Mouse (Mus musculus) stomach, embryonic 16.5 days (tissue): ENCODE measurements around the gene Knop1. TPM values are rescaled to one million over a fixed set of nuclear protein-coding genes. Genes with fewer than 3 reads are reported as not detected.

Source experiments
- ATAC-seq: fragments of 200-750 bp; cut with Nextera tagmentation; 2 replicates; pipeline ENCODE4 v1.8.0; 2017; ENCODE audit warnings: moderate number of reproducible peaks, moderate TSS enrichment; ENCODE audit not compliant: insufficient read depth, low FRiP score
- H3K27ac ChIP-seq: fragments of 300-500 bp; sonication (generic); 2 replicates; pipeline ENCODE4 v1.5.1; 2014; ENCODE audit warnings: low read length
- H3K27me3 ChIP-seq: fragments of 300-500 bp; sonication (generic); 2 replicates; pipeline ENCODE4 v1.6.1; 2014; ENCODE audit warnings: low read length, control low read depth, mixed read lengths; ENCODE audit not compliant: control insufficient read depth, insufficient read depth
- H3K36me3 ChIP-seq: fragments of 300-500 bp; sonication (generic); 2 replicates; pipeline ENCODE4 v1.6.1; 2014; ENCODE audit warnings: low read length; ENCODE audit not compliant: control insufficient read depth, insufficient read depth
- H3K4me1 ChIP-seq: fragments of 300-500 bp; sonication (generic); 2 replicates; pipeline ENCODE4 v1.6.1; 2014; ENCODE audit warnings: low read length, control low read depth, mixed read lengths; ENCODE audit not compliant: control insufficient read depth, insufficient read depth
- H3K4me2 ChIP-seq: fragments of 300-500 bp; sonication (generic); 2 replicates; pipeline ENCODE4 v1.6.1; 2014; ENCODE audit warnings: low read depth, low read length, mixed read lengths
- H3K4me3 ChIP-seq: fragments of 300-500 bp; sonication (generic); replicated peaks from 2 replicates; pipeline ENCODE4 v1.5.1; 2014; ENCODE audit warnings: mild to moderate bottlenecking, low read length
- H3K9ac ChIP-seq: fragments of 300-500 bp; sonication (generic); 2 replicates; pipeline ENCODE4 v1.6.1; 2014; ENCODE audit warnings: low read length
- H3K9me3 ChIP-seq: fragments of 300-500 bp; sonication (generic); replicated peaks from 2 replicates; pipeline ENCODE4 v1.6.1; 2016; ENCODE audit warnings: low read length, control low read depth; ENCODE audit not compliant: control insufficient read depth
- WGBS: fragments of 180-500 bp; shearing (Covaris S2); extraction: QIAGEN DNeasy Blood & Tissue Kit; methylation state at CpG from one replicate; pipeline ENCODE4 v1.1.7; 2014; 5-methylcytosine and 5-hydroxymethylcytosine counted together
- polyA plus RNA-seq: library from polyadenylated mRNA; unstranded; fragments of >200 nt; fragmentation: Nextera tagmentation; extraction: Ambion mirVana; gene quantifications from 2 replicates; pipeline ENCODE4 v1.2.1, GENCODE M21; 2015

Knop1 gene
- polyA plus RNA-seq: 72.9 and 74.9 TPM in 2 replicates

GRCm38 (mm10) chr7:118855877-118856304 lies at the start of gene Knop1:
Knop1 (minus strand) TSS chr7:118856254.
- H3K4me1 ChIP-seq: peaks cover 16% of the 10 kb centered on the region; the same call in 1 of the 2 replicates
- peak; percentile 87 for ATAC-seq
- H3K27me3 ChIP-seq: no peaks in the 10 kb centered on the region
- H3K4me3 ChIP-seq: peak within 1 kb of the TSS; percentile 91
- peak within 1 kb of the TSS; percentile 83 for H3K9ac ChIP-seq
- peak within 1 kb of the TSS; percentile 76 for H3K27ac ChIP-seq
- H3K4me2 ChIP-seq: peak within 1 kb of the TSS; percentile 61
- under 1% methylated on average over 46 of the region's 46 CpGs for WGBS
- peaks cover 14% of the 10 kb centered on the region; the same call in 1 of the 2 replicates for H3K36me3 ChIP-seq
- no peaks in the 10 kb centered on the region for H3K9me3 ChIP-seq

- Histone ChIP-seq H3K4me1 (0 out of 2 replicates have a peak, but pooled peaks cover 6% of the 10 kb centered on the region), H3K27ac (no peak overlapping the region), H3K9ac (no peak overlapping the region), H3K9me3 (no peaks in the 10 kb centered on the region), H3K36me3 (no peaks in the 10 kb centered on the region), H3K27me3 (no peaks in the 10 kb centered on the region), H3K4me2 (no peak overlapping the region), H3K4me3 (no peak overlapping the region)
- WGBS: 75% methylated on average over 4 of the region's 4 CpGs
- no peak for ATAC-seq
Observed at GRCm38 (mm10) chr7:118904530-118904929, 48.5 kb upstream of the Knop1 start.

- H3K27me3 ChIP-seq: no peaks in the 10 kb centered on the region
- no peak for ATAC-seq
- 0 out of 2 replicates have a peak, but pooled peaks cover 6% of the 10 kb centered on the region for H3K4me1 ChIP-seq
- H3K27ac ChIP-seq: no peak overlapping the region
- no peak overlapping the region for H3K9ac ChIP-seq
- H3K36me3 ChIP-seq: no peaks in the 10 kb centered on the region
- H3K4me2 ChIP-seq: no peak overlapping the region
- 87% methylated on average over 9 of the region's 9 CpGs for WGBS
- no peaks in the 10 kb centered on the region for H3K9me3 ChIP-seq
- H3K4me3 ChIP-seq: no peak overlapping the region
Observed at GRCm38 (mm10) chr7:118903879-118904278, 47.8 kb upstream of the Knop1 start.

GRCm38 (mm10) chr7:118902944-118903343 lies 46.9 kb upstream of the Knop1 start:
- peak overlapping the region; percentile 77; the same call in 1 of the 2 replicates for H3K27ac ChIP-seq
- H3K4me3 ChIP-seq: no peak overlapping the region; the same call in 1 of the 2 replicates
- 21% methylated on average over 13 of the region's 13 CpGs for WGBS
- peak; percentile 78 for ATAC-seq
- no peak overlapping the region for H3K9ac ChIP-seq
- 0 out of 2 replicates have a peak, but pooled peaks cover 6% of the 10 kb centered on the region for H3K4me1 ChIP-seq
- H3K27me3 ChIP-seq: no peaks in the 10 kb centered on the region
- no peaks in the 10 kb centered on the region for H3K9me3 ChIP-seq
- peak overlapping the region; percentile 43 for H3K4me2 ChIP-seq
- no peaks in the 10 kb centered on the region for H3K36me3 ChIP-seq

GRCm38 (mm10) chr7:118900090-118900489 lies 44.0 kb upstream of the Knop1 start:
- Histone ChIP-seq H3K4me2 (no peak overlapping the region), H3K36me3 (no peaks in the 10 kb centered on the region), H3K4me3 (no peak overlapping the region), H3K9me3 (no peaks in the 10 kb centered on the region), H3K27ac (no peak overlapping the region), H3K4me1 (0 out of 2 replicates have a peak, but pooled peaks cover 6% of the 10 kb centered on the region), H3K27me3 (no peaks in the 10 kb centered on the region), H3K9ac (no peak overlapping the region)
- no peak for ATAC-seq
- 74% methylated on average over 2 of the region's 2 CpGs for WGBS

- H3K27me3 ChIP-seq: no peaks in the 10 kb centered on the region
- no peak overlapping the region for H3K27ac ChIP-seq
- no peak overlapping the region for H3K4me2 ChIP-seq
- no peak overlapping the region for H3K4me3 ChIP-seq
- no peaks in the 10 kb centered on the region for H3K9me3 ChIP-seq
- H3K4me1 ChIP-seq: 0 out of 2 replicates have a peak, but pooled peaks cover 6% of the 10 kb centered on the region
- H3K36me3 ChIP-seq: no peaks in the 10 kb centered on the region
- H3K9ac ChIP-seq: no peak overlapping the region
- ATAC-seq: no peak
Observed at GRCm38 (mm10) chr7:118898063-118898462, 42.0 kb upstream of the Knop1 start.

GRCm38 (mm10) chr7:118895469-118896450 lies 39.7 kb upstream of the Knop1 start:
- 56% methylated on average over 10 of the region's 10 CpGs for WGBS
- no peak for ATAC-seq
- H3K36me3 ChIP-seq: no peaks in the 10 kb centered on the region

GRCm38 (mm10) chr7:118889046-118889680 lies 33.1 kb upstream of the Knop1 start:
- Histone ChIP-seq H3K9me3 (no peaks in the 10 kb centered on the region), H3K4me1 (peaks cover 4% of the 10 kb centered on the region), H3K27ac (peak overlapping the region; percentile 52; the same call in 1 of the 2 replicates), H3K4me3 (no peak overlapping the region), H3K4me2 (no peak overlapping the region), H3K9ac (no peak overlapping the region), H3K27me3 (no peaks in the 10 kb centered on the region), H3K36me3 (no peaks in the 10 kb centered on the region)
- ATAC-seq: peak; percentile 39; the same call in 1 of the 2 replicates
- 23% methylated on average over 3 of the region's 3 CpGs for WGBS

More at GRCm38 (mm10) chr7:118895469-118896450, 39.7 kb upstream of the Knop1 start:
- Histone ChIP-seq H3K4me3 (no peak overlapping the region), H3K9me3 (no peaks in the 10 kb centered on the region), H3K4me1 (no peaks in the 10 kb centered on the region), H3K4me2 (no peak overlapping the region), H3K27ac (peak overlapping the region; percentile 8; the same call in 1 of the 2 replicates), H3K27me3 (no peaks in the 10 kb centered on the region), H3K9ac (no peak overlapping the region)
